Mouse (Mus musculus) heart, adult 18-20 months (tissue): ENCODE measurements at regions not wholly inside any gene's neighbourhood (a gene's known extent, or its start where the extent isn't known, plus 50 kb on each side); places are given as distances from the start of the nearest gene placed in this dataset.

Experiments used
- DNase-seq, 2 experiments: peaks; one replicate each; pipeline ENCODE4 v3.0.0; 2021 to 2022; ENCODE audit warnings: mixed read lengths in 1 of 2

DNA sequence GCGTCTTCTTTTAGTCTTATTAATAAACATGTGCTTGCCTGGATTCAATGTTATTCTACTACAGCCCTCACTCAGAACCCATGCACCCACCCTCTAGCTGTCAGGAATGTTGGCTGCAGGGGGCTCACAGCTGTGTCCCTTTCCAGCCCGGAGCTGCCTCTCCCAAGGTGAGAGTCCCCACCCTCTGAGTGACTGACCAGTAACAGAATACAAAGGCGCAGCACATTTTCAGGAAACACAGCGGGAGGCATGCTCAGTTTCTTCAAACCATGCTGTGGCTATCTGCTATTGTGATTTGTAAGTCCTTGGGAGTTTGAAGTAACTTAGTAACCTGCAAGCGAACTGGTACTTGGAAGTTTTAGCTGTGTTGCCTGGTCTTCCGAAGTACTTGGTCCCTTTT, 93.1 kb upstream of the Gm765 start:
- no peak for DNase-seq

DNA sequence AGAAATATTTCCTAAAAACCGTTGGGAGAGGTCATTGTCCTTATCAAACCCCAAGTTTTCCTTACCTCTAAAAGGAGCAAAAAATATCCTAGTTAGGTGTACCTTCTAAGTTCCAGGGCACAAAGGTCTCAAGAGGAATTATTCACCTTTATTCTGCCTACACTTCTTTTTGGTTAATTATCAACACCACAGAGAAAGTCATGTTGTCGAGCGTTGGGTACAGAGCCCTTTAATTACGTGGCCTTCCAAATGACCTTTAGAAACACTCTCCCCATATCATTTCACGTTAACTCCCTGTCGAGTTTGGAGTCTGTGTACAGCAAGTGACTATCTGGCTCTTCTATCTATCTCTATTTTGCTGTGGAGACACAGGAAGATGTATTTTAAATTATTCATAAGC, 90.7 kb upstream of the Gm765 start:
- DNase-seq, result no peak

DNA sequence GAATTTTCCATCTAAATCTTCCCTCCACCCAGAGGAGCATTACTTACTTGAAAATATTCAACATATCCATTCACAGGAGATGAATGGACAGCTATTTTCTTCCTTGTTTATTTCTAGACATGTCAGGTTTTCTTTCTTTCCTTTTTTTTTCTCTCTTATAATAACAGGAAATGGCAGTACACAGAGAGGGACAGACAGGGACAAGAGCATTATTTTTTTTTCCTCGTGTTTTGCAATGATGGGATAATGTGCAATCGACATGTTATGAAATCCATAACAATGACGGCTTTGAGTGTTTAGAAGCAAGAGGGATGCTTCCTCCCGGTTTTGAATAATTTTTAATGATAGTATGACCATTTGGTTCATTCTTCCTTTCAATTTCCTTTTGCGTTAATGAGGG, 86.6 kb upstream of the Gm765 start:
- DNase-seq, result no peak

DNA sequence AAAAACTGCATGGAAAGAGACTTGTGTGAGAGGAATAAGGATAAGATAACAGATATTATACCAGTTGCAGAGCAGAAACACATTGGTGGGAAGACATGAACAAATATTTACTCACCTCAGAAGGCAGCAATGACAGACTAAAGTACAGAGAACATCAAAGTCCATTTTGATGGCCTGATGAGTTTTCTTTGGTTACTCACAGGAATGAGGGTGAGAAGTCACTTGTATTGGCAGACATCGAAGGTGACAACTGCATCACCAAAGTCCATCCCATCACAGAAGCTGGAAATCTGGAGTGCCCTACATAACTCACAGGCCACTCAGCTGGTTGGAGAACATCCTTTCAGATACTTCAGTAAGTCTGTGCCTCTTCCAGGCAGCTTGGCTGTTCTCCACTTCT, 60.1 kb upstream of the Gm765 start:
- DNase-seq, result no peak

DNA sequence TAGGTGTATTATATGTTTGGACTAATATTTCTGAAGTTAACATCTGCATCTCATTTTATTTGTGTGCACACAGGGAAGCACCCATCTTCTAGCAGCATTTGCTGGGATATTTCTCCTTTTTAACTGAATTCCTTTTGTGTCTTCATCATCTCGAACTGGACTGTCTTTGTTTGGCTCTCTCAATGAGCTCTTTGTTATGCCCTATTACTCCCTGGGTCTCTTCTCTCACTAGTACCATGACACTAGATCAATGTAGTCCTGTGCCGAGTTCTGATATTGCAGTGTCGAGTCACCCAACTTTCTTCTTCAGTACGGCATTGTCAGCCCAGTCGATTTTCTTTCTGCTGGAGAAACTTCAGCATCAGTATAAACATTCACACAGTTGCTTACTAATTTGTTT, 52.0 kb upstream of the Gm765 start:
- DNase-seq, result no peak
